Mouse (Mus musculus): ENCODE measurements around the gene Epha7. TPM values are rescaled to one million over a fixed set of nuclear protein-coding genes. Genes with fewer than 3 reads are reported as not detected.
A peak's percentile ranks its signal among the peaks of the same experiment; 100 is the strongest.

Epha7 gene
- total RNA-seq, 2 experiments from 2014 or later: 1.6 to 2.4 TPM

DNA sequence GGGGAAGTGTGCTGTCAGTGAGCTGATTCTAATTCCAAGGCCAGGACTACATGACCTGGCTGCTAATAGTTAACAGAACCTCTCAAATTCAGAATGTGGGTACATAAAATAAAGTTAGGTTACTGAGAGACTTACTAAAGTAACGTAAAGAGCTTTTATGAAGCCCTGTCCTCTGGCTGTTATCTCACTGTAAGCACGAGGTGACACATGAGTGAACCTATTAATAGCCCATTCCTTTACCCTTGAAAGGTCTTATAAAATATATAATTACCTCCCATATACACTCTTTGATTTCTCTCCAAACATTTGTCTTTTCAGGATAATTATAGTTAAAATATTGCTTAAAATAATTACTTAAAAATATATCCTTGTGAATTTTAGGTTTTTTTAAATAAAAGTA lies 37.5 kb downstream of the Epha7 start:
- intact Hi-C loops (cut with DNase I): no loop called here
- H3K27ac ChIP-seq: peak overlapping the region; percentile 32; the same call in 1 of the 2 replicates
- H3K4me3 ChIP-seq: no peak overlapping the region
- TF ChIP-seq CTCF (IDR thresholded peaks at IDR 0.05): no peak
- no peak for DNase-seq

DNA sequence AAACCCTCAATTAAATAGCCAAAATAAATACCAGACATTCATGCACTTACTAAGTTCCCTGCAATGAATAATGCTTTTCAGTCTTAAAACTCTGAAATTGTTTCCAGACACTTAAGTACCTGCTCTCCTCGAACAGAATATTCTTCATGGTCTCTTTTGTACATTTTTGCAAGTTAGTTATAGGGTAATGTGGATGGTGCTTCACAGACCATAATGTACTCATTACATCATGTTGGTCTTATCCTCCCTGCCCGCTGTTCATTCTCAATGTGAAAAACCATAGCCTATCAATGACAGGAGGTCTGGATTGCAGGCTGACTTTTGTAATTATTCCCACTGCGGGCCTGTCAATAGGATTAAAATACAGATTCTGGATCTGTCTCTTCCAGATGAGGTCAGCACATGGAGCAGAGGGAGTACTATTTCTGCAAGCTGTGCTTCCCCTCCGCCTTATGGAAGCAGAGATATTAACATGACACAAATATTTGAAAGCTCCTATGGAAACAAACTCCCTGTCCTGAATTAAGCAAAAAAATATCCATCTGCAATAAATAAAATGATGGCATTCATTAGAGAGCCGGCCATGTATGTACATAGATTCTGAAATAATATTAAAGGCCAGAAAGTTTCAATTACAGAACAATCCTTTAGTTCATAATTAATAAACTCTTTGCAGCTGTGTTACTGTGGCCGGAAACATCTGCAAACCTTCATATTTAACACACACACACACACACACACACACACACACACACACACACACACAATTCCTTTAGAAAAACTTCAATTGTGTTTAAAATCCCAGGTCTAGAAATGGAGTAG lies 50.1 kb downstream of the Epha7 start:
- Histone ChIP-seq H3K4me3 (no peak overlapping the region), H3K27ac (no peak overlapping the region)
- DNase-seq: no peak
- TF ChIP-seq CTCF (IDR thresholded peaks at IDR 0.05): no peak
- intact Hi-C loops (cut with DNase I): no loop called here

- Histone ChIP-seq H3K27ac (no peak overlapping the region), H3K4me3 (no peak overlapping the region)
- DNase-seq: no peak
- intact Hi-C loops (cut with DNase I): no loop called here
- TF ChIP-seq CTCF (IDR thresholded peaks at IDR 0.05): no peak
Observed at GRCm38 (mm10) chr4:28866411-28866810, 53.5 kb downstream of the Epha7 start.

DNA sequence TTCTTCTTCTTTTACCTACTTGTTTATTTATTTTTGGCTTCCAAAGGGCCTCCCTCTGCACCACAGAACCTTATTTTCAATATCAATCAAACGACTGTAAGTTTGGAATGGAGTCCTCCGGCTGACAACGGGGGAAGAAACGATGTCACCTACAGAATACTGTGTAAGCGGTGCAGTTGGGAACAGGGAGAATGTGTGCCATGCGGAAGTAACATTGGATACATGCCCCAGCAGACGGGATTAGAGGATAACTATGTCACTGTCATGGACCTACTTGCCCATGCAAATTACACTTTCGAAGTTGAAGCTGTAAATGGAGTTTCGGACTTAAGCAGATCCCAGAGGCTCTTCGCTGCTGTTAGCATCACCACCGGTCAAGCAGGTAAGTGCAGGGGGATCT lies 58.7 kb downstream of the Epha7 start:
- Histone ChIP-seq H3K4me3 (no peak overlapping the region), H3K27ac (no peak overlapping the region)
- intact Hi-C loops (cut with DNase I): no loop called here
- no peak for DNase-seq
- no peak for TF ChIP-seq CTCF (IDR thresholded peaks at IDR 0.05)

DNA sequence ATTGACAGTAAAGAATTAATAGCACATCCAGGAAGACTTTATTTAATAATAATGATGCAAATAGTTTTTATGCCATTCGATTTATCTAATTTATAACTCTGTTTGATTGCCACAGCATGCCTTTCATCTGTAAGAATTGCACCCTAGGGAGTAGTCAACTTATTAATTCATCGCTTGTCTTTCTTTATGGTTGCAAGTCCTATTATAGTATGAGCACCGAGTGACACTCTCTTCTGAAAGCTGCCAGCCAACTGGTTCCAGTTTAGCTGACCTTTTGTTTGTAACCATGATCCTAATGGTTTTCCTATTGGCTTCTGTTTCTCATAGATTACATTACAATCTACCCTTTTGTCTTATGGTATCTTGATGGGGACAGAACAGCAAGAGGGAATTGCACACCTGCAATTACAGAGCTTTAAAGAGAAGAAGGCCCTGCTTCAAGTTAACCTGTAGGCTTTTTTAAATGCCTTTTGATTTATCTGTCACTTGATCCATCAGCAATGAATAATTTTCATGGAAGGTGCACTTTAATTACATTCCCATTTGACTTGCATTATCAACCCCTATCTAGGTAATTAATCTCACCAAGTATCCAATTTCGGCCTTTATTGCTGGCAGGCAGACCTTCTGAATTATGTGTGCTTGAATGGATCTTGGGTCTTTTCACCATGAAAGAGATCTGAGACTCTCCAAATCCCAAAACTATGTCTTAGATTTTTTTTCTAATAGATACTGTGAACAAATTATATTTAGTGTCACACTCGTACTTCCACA lies 68.5 kb downstream of the Epha7 start:
- no peak for TF ChIP-seq CTCF (IDR thresholded peaks at IDR 0.05)
- intact Hi-C loops (cut with DNase I): no loop called here
- Histone ChIP-seq H3K27ac (no peak overlapping the region), H3K4me3 (no peak overlapping the region)
- DNase-seq: no peak

- H3K4me3 ChIP-seq: no peak overlapping the region
- H3K27ac ChIP-seq: no peak overlapping the region
- DNase-seq: no peak
- intact Hi-C loops (cut with DNase I): no loop called here
- no peak for TF ChIP-seq CTCF (IDR thresholded peaks at IDR 0.05)
Observed at GRCm38 (mm10) chr4:28889630-28890029, 76.7 kb downstream of the Epha7 start.

- intact Hi-C loops (cut with DNase I): no loop called here
Observed at GRCm38 (mm10) chr4:28890102-28890501, 77.2 kb downstream of the Epha7 start.

GRCm38 (mm10) chr4:28895480-28895879 lies 82.5 kb downstream of the Epha7 start:
- no peak overlapping the region for H3K4me3 ChIP-seq
- no peak for DNase-seq
- H3K27ac ChIP-seq: no peak overlapping the region
- TF ChIP-seq CTCF (IDR thresholded peaks at IDR 0.05): no peak
- intact Hi-C loops (cut with DNase I): no loop called here

More at GRCm38 (mm10) chr4:28890102-28890501, 77.2 kb downstream of the Epha7 start:
- Histone ChIP-seq H3K27ac (no peak overlapping the region), H3K4me3 (no peak overlapping the region)
- DNase-seq: no peak
- TF ChIP-seq CTCF (IDR thresholded peaks at IDR 0.05): no peak

DNA sequence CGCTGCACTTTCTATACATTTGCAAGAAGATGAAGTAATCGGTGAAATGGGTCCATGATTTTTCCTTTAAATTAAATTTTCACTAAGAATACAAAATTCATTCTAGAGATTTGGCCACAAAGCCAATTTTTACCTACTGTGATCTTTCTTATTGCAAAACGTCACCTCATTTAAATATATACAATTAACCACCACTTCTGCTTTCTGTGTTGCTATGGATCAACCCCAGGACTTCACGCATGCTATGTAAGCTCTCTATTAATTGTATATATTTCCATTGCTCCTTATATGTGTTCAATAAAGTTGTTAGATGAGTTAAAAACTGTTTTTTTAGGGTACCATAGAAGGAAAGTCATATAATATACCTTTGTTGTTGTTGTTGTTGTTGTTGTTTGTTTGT lies 86.4 kb downstream of the Epha7 start:
- Histone ChIP-seq H3K27ac (no peak overlapping the region), H3K4me3 (no peak overlapping the region)
- no peak for TF ChIP-seq CTCF (IDR thresholded peaks at IDR 0.05)
- intact Hi-C loops (cut with DNase I): no loop called here
- DNase-seq: no peak

DNA sequence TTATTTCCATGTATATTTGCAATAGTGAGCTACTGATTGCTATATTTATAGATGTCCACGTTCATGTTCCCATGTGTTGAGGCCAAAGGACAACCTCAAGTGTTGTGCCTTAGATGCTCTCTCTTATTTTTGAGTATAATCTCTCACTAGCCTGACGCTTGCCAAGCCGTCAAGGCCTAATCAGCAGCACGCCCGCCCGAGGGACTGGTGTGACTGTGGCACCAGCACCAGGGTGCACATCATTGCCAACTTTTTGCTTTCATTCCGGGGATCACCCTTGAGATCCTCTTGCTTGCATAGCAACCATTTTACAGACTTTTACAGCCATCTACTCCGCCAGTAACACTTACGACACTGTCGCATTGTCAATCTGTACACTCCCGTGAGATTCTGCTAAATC lies 86.9 kb downstream of the Epha7 start:
- H3K27ac ChIP-seq: no peak overlapping the region
- intact Hi-C loops (cut with DNase I): no loop called here
- DNase-seq: no peak
- no peak for TF ChIP-seq CTCF (IDR thresholded peaks at IDR 0.05)
- H3K4me3 ChIP-seq: no peak overlapping the region

DNA sequence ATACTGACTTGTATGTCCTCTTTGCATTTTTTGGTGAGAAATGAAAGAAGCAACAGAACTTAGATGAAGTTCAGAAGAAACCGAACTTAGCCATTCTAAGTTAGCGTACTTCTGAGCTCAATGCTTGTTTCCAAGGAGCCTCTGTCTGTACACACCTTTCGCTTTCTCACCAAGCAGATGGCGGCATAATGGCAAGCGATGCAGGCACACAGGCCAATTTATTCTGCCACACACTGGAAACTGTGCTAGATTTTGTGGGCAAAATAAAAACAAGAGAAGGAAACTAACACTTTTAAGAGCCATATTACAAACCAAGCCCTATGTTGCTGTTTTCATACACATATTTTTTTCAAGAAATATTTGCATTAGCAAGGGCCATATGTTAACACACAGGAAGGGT lies 88.6 kb downstream of the Epha7 start:
- no peak for DNase-seq
- intact Hi-C loops (cut with DNase I): no loop called here
- no peak for TF ChIP-seq CTCF (IDR thresholded peaks at IDR 0.05)
- Histone ChIP-seq H3K4me3 (no peak overlapping the region), H3K27ac (no peak overlapping the region)

- no peak for DNase-seq
- intact Hi-C loops (cut with DNase I): no loop called here
Observed at GRCm38 (mm10) chr4:28902004-28902704, 89.2 kb downstream of the Epha7 start.

GRCm38 (mm10) chr4:28906985-28907384 lies 94.1 kb downstream of the Epha7 start:
- no peak for DNase-seq
- Histone ChIP-seq H3K4me3 (no peak overlapping the region), H3K27ac (no peak overlapping the region)
- TF ChIP-seq CTCF (IDR thresholded peaks at IDR 0.05): no peak
- intact Hi-C loops (cut with DNase I): no loop called here

More at GRCm38 (mm10) chr4:28902004-28902704, 89.2 kb downstream of the Epha7 start:
- TF ChIP-seq CTCF (IDR thresholded peaks at IDR 0.05): no peak
- H3K27ac ChIP-seq: no peak overlapping the region
- H3K4me3 ChIP-seq: no peak overlapping the region

All from gastrocnemius, adult 2 months (tissue).